Mouse (Mus musculus) forebrain, embryonic 14.5 days (tissue): Measurements from ENCODE around the gene Gm38394. TPM values are rescaled to one million over a fixed set of nuclear protein-coding genes. Genes with fewer than 3 reads are reported as not detected.

ENCODE experiments used
- ATAC-seq: fragments of 200-750 bp; cut with Nextera tagmentation; 2 replicates; pipeline ENCODE4 v1.8.0; 2017; ENCODE audit warnings: mild to moderate bottlenecking, moderate library complexity
- DNase-seq: peaks from one replicate; pipeline ENCODE4 v3.0.0-alpha.2; 2015; ENCODE audit warnings: low spot score
- H3K27ac ChIP-seq: fragments of 300-500 bp; sonication (generic); 2 replicates; pipeline ENCODE4 v1.5.1; 2014; ENCODE audit warnings: low read depth, mild to moderate bottlenecking, control low read depth, low read length, moderate library complexity
- H3K27me3 ChIP-seq: fragments of 300-500 bp; sonication (generic); replicated peaks from 2 replicates; pipeline ENCODE4 v1.6.1; 2014; ENCODE audit warnings: low read length, control low read depth, mixed read lengths; ENCODE audit not compliant: control insufficient read depth, insufficient read depth
- H3K36me3 ChIP-seq: fragments of 300-500 bp; sonication (generic); 2 replicates; pipeline ENCODE4 v1.6.1; 2014; ENCODE audit warnings: low read length, control low read depth; ENCODE audit not compliant: control insufficient read depth, insufficient read depth
- H3K4me1 ChIP-seq: fragments of 300-500 bp; sonication (generic); 2 replicates; pipeline ENCODE4 v1.6.1; 2014; ENCODE audit warnings: antibody characterized with exemption, low read length, control low read depth; ENCODE audit not compliant: control insufficient read depth, insufficient read depth
- H3K4me2 ChIP-seq: fragments of 300-500 bp; sonication (generic); 2 replicates; pipeline ENCODE4 v1.6.1; 2014; ENCODE audit warnings: mild to moderate bottlenecking, control low read depth, low read length
- H3K4me3 ChIP-seq: fragments of 300-500 bp; sonication (generic); 2 replicates; pipeline ENCODE4 v1.5.1; 2014; ENCODE audit warnings: low read depth, low read length, control low read depth
- H3K9ac ChIP-seq: fragments of 300-500 bp; sonication (generic); 2 replicates; pipeline ENCODE4 v1.6.1; 2014; ENCODE audit warnings: mild to moderate bottlenecking, low read length, control low read depth, moderate library complexity
- H3K9me3 ChIP-seq: fragments of 300-500 bp; sonication (generic); replicated peaks from 2 replicates; pipeline ENCODE4 v1.6.1; 2016; ENCODE audit warnings: low read length, control low read depth, mixed read lengths; ENCODE audit not compliant: control insufficient read depth
- WGBS: fragments of 180-500 bp; shearing (Covaris S2); extraction: QIAGEN DNeasy Blood & Tissue Kit; methylation state at CpG from one replicate; pipeline ENCODE4 v1.1.7; 2014; 5-methylcytosine and 5-hydroxymethylcytosine counted together
- polyA plus RNA-seq: library from polyadenylated mRNA; unstranded; fragments of >200 nt; fragmentation: Nextera tagmentation; extraction: Ambion mirVana; gene quantifications from 2 replicates; pipeline ENCODE4 v1.2.1, GENCODE M21; 2014

Gm38394 gene
- polyA plus RNA-seq, 1 experiment from 2014 or later = 3.6 TPM

- 72% methylated on average over 3 of the region's 3 CpGs for WGBS
- Histone ChIP-seq H3K9ac (no peak overlapping the region), H3K27ac (no peak overlapping the region), H3K4me3 (no peak overlapping the region), H3K9me3 (no peaks in the 10 kb centered on the region), H3K4me1 (peaks cover 4% of the 10 kb centered on the region; the same call in 1 of the 2 replicates), H3K4me2 (no peak overlapping the region), H3K36me3 (peaks cover 13% of the 10 kb centered on the region; the same call in 1 of the 2 replicates), H3K27me3 (no peaks in the 10 kb centered on the region)
- DNase-seq = no peak
- ATAC-seq = no peak
Observed at GRCm38 (mm10) chr1:133613817-133614216, 47.3 kb downstream of the Gm38394 start.

- 94% methylated on average over 1 of the region's 1 CpGs for WGBS
- DNase-seq (no peak), ATAC-seq (no peak)
Observed at GRCm38 (mm10) chr1:133611436-133611835, 49.7 kb downstream of the Gm38394 start.

DNA sequence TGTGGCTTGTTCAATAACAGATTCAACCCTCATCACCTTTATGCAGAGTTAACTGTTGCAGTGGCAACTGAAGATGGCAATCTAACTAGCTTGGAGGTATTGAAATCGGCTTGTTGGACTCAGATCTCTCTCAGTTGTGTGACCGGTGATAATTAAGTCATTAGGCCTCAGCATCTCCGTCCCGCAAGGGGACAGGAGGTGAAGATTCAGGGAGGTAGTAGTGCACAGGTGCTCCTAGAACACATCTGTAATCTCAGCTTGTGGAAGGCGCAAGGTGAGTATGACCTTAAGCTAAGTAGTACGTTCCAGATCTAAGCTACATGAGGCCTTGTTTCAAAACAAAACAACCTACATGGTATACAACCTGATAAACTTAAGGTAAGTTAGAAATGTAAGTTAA is 50.5 kb downstream of the Gm38394 start:
- no peak overlapping the region for H3K4me2 ChIP-seq
- 0 out of 2 replicates have a peak overlapping the region, but pooled peaks have one; percentile 92 for H3K4me3 ChIP-seq
- peaks cover 33% of the 10 kb centered on the region for H3K36me3 ChIP-seq
- 56% methylated on average over 6 of the region's 6 CpGs for WGBS
- ATAC-seq (peak; percentile 8; the same call in 1 of the 2 replicates), DNase-seq (no peak)
- no peak overlapping the region for H3K9ac ChIP-seq
- no peak overlapping the region for H3K27ac ChIP-seq
- no peaks in the 10 kb centered on the region for H3K9me3 ChIP-seq
- peaks cover 4% of the 10 kb centered on the region; the same call in 1 of the 2 replicates for H3K4me1 ChIP-seq
- no peaks in the 10 kb centered on the region for H3K27me3 ChIP-seq

More at GRCm38 (mm10) chr1:133611436-133611835, 49.7 kb downstream of the Gm38394 start:
- Histone ChIP-seq H3K27ac (no peak overlapping the region), H3K4me1 (peaks cover 4% of the 10 kb centered on the region; the same call in 1 of the 2 replicates), H3K4me3 (no peak overlapping the region), H3K9ac (no peak overlapping the region), H3K4me2 (no peak overlapping the region), H3K27me3 (no peaks in the 10 kb centered on the region), H3K9me3 (no peaks in the 10 kb centered on the region), H3K36me3 (peaks cover 25% of the 10 kb centered on the region)

DNA sequence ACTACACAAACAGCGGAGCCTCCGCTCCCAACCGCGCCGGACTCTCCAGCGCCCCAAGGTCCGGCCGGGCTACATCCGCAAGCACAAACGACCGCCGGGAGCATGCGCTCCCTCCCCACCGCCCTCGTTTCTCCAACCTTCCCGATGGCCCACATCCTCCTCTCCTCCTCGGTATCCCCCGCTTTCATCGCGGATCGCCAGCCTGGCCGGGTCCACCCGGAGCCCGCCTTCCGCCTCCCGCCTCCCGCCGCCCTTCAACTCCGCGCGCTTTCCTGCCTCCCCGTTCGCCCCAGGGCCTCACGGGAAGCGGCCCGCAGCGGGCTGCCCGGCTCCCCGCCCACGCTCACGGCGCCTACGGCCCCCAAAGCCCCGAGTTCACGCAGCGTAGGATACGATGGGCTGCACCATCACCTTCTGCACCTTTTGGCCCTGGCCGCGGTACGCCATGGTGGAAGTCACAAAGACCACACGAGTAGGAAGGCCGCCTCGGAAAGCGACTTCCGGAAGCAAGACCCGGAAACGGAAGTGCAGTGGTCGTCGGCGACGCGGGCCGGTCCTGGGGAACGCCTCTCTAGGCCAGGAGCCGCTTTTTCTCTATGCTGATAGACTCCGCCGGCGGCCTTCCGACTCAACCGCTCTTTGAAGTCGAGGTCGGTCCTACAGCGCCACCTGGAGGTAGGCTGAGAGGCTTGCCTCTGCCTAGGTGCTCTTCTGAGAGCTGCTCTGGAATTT is 51.2 kb downstream of the Gm38394 start, which contains the start of gene Snrpe:
Gene Snrpe, minus strand, starts transcription at position 521 of the 732 bp plus-strand sequence.
- Histone ChIP-seq H3K4me1 (peaks cover 4% of the 10 kb centered on the region; the same call in 1 of the 2 replicates), H3K4me3 (peak within 1 kb of the TSS; percentile 92), H3K27ac (peak within 1 kb of the TSS; percentile 85), H3K36me3 (peaks cover 40% of the 10 kb centered on the region), H3K9ac (peak within 1 kb of the TSS; percentile 94), H3K4me2 (peak within 1 kb of the TSS; percentile 71), H3K27me3 (no peaks in the 10 kb centered on the region), H3K9me3 (no peaks in the 10 kb centered on the region)
- DNase-seq = peak; percentile 100
- peak; percentile 99 for ATAC-seq
- WGBS = under 1% methylated on average over 73 of the region's 73 CpGs

DNA sequence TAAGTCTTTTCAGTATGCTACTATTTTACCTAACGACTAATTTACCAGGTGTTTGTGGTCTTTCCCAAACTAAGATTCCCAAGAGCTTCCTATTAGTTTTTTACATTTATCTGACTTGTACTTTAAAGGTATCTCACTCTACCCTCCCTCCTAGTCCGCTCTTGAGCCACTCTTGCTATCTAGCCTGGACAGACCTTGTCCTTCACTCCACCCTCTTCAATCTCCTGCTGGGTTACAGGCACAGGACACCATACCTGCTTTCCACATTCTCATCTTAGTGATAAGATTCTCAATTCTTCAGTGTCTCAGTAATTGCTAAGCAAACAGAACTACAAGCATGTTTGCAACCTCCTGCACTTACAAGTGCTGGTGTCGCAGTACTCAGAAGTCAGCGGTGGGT is 57.9 kb downstream of the Gm38394 start:
- no peak for ATAC-seq
- H3K4me3 ChIP-seq = no peak overlapping the region
- WGBS = 97% methylated on average over 4 of the region's 4 CpGs

GRCm38 (mm10) chr1:133596298-133597007 is 64.7 kb downstream of the Gm38394 start:
- H3K27ac ChIP-seq = peak overlapping the region; percentile 59; the same call in 1 of the 2 replicates
- H3K9me3 ChIP-seq = no peaks in the 10 kb centered on the region
- peak overlapping the region; percentile 13; the same call in 1 of the 2 replicates for H3K9ac ChIP-seq
- ATAC-seq (peak; percentile 81), DNase-seq (peak; percentile 89)
- no peaks in the 10 kb centered on the region for H3K27me3 ChIP-seq
- H3K4me1 ChIP-seq = peaks cover 6% of the 10 kb centered on the region
- peaks cover 5% of the 10 kb centered on the region; the same call in 1 of the 2 replicates for H3K36me3 ChIP-seq
- no peak overlapping the region for H3K4me3 ChIP-seq
- under 1% methylated on average over 4 of the region's 4 CpGs for WGBS
- H3K4me2 ChIP-seq = no peak overlapping the region

More for the DNA sequence above, 57.9 kb downstream of the Gm38394 start:
- H3K9ac ChIP-seq = no peak overlapping the region
- no peaks in the 10 kb centered on the region for H3K9me3 ChIP-seq
- no peak for DNase-seq
- no peak overlapping the region for H3K4me2 ChIP-seq
- no peak overlapping the region for H3K27ac ChIP-seq
- H3K4me1 ChIP-seq = no peaks in the 10 kb centered on the region
- H3K36me3 ChIP-seq = peaks cover 71% of the 10 kb centered on the region
- no peaks in the 10 kb centered on the region for H3K27me3 ChIP-seq

DNA sequence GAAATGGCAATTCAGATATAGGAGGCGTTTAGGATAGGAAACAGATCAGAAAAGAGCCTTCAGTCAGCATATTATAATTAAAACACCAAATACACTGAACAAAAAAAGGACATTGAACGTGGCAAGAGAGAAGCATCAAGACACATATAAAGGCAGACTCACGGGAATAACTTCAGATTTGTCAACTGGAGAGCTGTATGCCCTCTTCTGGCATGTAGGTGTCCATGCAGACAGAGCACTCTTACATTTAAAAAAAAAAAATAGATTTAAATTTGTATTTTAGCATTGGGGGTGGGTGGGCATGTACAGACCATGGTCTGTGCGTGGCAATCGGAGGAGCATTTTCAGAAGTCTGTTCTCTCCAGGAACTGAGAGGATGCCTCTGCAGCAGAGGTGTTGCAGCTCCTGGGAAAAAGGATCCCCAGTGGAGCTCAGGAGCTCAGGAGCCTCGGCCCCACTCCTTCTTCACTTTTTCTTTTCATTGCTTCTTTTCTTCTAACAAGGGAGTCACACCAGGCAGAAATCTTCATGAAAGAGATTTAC is 75.1 kb downstream of the Gm38394 start:
- ATAC-seq (no peak), DNase-seq (peak; percentile 42)
- H3K4me1 ChIP-seq = no peaks in the 10 kb centered on the region
- no peak overlapping the region for H3K4me2 ChIP-seq
- H3K27ac ChIP-seq = no peak overlapping the region
- WGBS = 74% methylated on average over 6 of the region's 6 CpGs
- H3K27me3 ChIP-seq = no peaks in the 10 kb centered on the region
- no peak overlapping the region for H3K9ac ChIP-seq
- no peak overlapping the region for H3K4me3 ChIP-seq
- H3K9me3 ChIP-seq = no peaks in the 10 kb centered on the region
- H3K36me3 ChIP-seq = no peaks in the 10 kb centered on the region

DNA sequence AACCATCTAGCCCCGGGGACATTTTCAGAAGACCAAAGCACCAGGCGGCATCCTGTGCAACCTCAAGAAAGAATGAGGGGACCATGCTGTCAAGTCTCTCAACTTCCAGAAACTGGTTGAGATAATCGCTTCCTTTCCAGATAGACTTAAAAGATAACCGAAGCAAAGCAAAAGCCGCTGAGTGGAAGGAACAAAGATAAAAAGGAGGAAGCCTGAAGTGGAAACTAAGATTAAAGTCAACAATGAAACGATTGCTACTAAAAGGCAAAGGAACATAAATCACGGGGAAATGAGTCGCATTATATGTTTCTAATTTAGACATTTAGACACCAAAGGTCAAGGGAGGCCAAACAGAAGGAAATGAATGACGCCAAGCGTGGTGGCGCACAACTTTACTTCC is 89.8 kb downstream of the Gm38394 start:
- H3K4me2 ChIP-seq = no peak overlapping the region
- H3K4me3 ChIP-seq = no peak overlapping the region
- H3K9ac ChIP-seq = no peak overlapping the region
- no peak for ATAC-seq
- no peaks in the 10 kb centered on the region for H3K36me3 ChIP-seq
- no peak overlapping the region for H3K27ac ChIP-seq
- 91% methylated on average over 11 of the region's 11 CpGs for WGBS
- no peaks in the 10 kb centered on the region for H3K4me1 ChIP-seq
- DNase-seq = no peak
- H3K9me3 ChIP-seq = no peaks in the 10 kb centered on the region; the same call in 1 of the 2 replicates
- no peaks in the 10 kb centered on the region for H3K27me3 ChIP-seq
